Comparison of ENCODE assay signal across 24 mouse cellular contexts in genomic region chr3:121116067-121116466, GRCm38 (mm10). TPM values are rescaled to one million over a fixed set of nuclear protein-coding genes. Genes with fewer than 3 reads are reported as not detected.
DNase-seq lines count a peak whose midpoint lies in the region; ATAC-seq and TF ChIP-seq lines count a peak whose summit lies in the region.
"Had no signal": no experiment of that assay in that cellular context is flagged by ENCODE, and none has a peak within 500 bp of the region (broad histone marks: within the 10 kb centered on the region; RNA-seq: fewer than 3 reads in every experiment).

No protein-coding gene starts in this region.

- H3K36me3 ChIP-seq in forebrain, postnatal 0 days (ENCODE audit: insufficient read depth) = no peaks in the 10 kb centered on the region
- H3K36me3 ChIP-seq in forebrain, embryonic 10.5 days (replicated peaks) = no peaks in the 10 kb centered on the region
- H3K36me3 ChIP-seq in kidney, embryonic 15.5 days = no peaks in the 10 kb centered on the region
- no peaks in the 10 kb centered on the region for H3K36me3 ChIP-seq in kidney, embryonic 16.5 days (ENCODE audit: insufficient read depth, low read length)
- H3K36me3 ChIP-seq: G1E; heart, embryonic 12.5 days had no signal

- no peak overlapping the region for H3K4me2 ChIP-seq in forebrain, postnatal 0 days (ENCODE audit: low read depth)
- no peak overlapping the region for H3K4me2 ChIP-seq in kidney, embryonic 15.5 days
- no peak overlapping the region for H3K4me2 ChIP-seq in kidney, embryonic 16.5 days (replicated peaks; ENCODE audit: low read depth, low read length)
- H3K4me2 ChIP-seq: heart, embryonic 12.5 days had no signal

- peak; percentile 28 for DNase-seq in forebrain, postnatal 0 days
- no peak for DNase-seq in forebrain, embryonic 10.5 days (ENCODE audit: extremely low spot score, low spot score)
- DNase-seq in brain, embryonic 14.5 days (ENCODE audit: low read depth) = peak; percentile 44
- DNase-seq in retina, embryonic 14.5 days (ENCODE audit: low spot score) = peak; percentile 65
- no peak for DNase-seq in lung, postnatal 10 days
- DNase-seq: adrenal gland, adult 8-10 months; cerebellum, adult 8-10 months; cerebellum, postnatal 36 days; heart, adult 2 months; heart, postnatal 4 days; kidney, adult 18-20 months; kidney, postnatal 14 days; layer of hippocampus, adult 9-11 months; liver; lung, adult 2 months; lung, postnatal 14 days; right cerebral cortex, postnatal 14 days; thymus, postnatal 14 days had no signal

- H3K4me1 ChIP-seq in forebrain, postnatal 0 days (ENCODE audit: insufficient read depth) = no peaks in the 10 kb centered on the region
- no peaks in the 10 kb centered on the region for H3K4me1 ChIP-seq in forebrain, embryonic 10.5 days
- H3K4me1 ChIP-seq in kidney, embryonic 15.5 days = 0 out of 2 replicates have a peak, but pooled peaks cover 6% of the 10 kb centered on the region
- H3K4me1 ChIP-seq in kidney, embryonic 16.5 days (ENCODE audit: insufficient read depth, low read length) = no peaks in the 10 kb centered on the region
- H3K4me1 ChIP-seq: heart, embryonic 12.5 days had no signal

- 0 out of 2 replicates have a peak, but pooled peaks have one; percentile 5 for ATAC-seq in forebrain, postnatal 0 days
- 0 out of 2 replicates have a peak, but pooled peaks have one; percentile 49 for ATAC-seq in kidney, embryonic 15.5 days (replicated peaks; ENCODE audit: low FRiP score)
- no peak; the same call in 1 of the 2 replicates for ATAC-seq in kidney, embryonic 16.5 days (ENCODE audit: low FRiP score, low TSS enrichment)
- ATAC-seq: forebrain, embryonic 16.5 days had no signal

- no peaks in the 10 kb centered on the region for H3K9me3 ChIP-seq in forebrain, postnatal 0 days (ENCODE audit: low read length)
- H3K9me3 ChIP-seq in forebrain, embryonic 10.5 days = no peaks in the 10 kb centered on the region; the same call in 1 of the 2 replicates
- no peaks in the 10 kb centered on the region for H3K9me3 ChIP-seq in kidney, embryonic 15.5 days (replicated peaks)
- H3K9me3 ChIP-seq in kidney, embryonic 16.5 days (ENCODE audit: low read length) = no peaks in the 10 kb centered on the region
- H3K9me3 ChIP-seq: G1E had no signal

- no peak for TF ChIP-seq CTCF in forebrain, postnatal 0 days (IDR thresholded peaks at IDR 0.05; ENCODE audit: low read depth)
- no peak for TF ChIP-seq CTCF in brain, embryonic 14.5 days (IDR thresholded peaks at IDR 0.05; ENCODE audit: borderline replicate concordance, extremely low read depth, insufficient read depth, insufficient read length)

- no peak overlapping the region for H3K9ac ChIP-seq in forebrain, postnatal 0 days
- no peak overlapping the region for H3K9ac ChIP-seq in kidney, embryonic 15.5 days
- no peak overlapping the region for H3K9ac ChIP-seq in kidney, embryonic 16.5 days (replicated peaks; ENCODE audit: low read length)
- H3K9ac ChIP-seq: heart, embryonic 12.5 days; liver, embryonic 14.5 days had no signal

- no peak overlapping the region for H3K27ac ChIP-seq in forebrain, postnatal 0 days (ENCODE audit: low read depth, low read length)
- no peak overlapping the region for H3K27ac ChIP-seq in forebrain, embryonic 10.5 days
- no peak overlapping the region for H3K27ac ChIP-seq in kidney, embryonic 15.5 days
- no peak overlapping the region for H3K27ac ChIP-seq in kidney, embryonic 16.5 days (ENCODE audit: low read length)
- H3K27ac ChIP-seq: heart, adult 2 months; liver, embryonic 14.5 days had no signal

- 28% methylated on average over 5 of the region's 5 CpGs for WGBS in forebrain, postnatal 0 days
- 83% methylated on average over 5 of the region's 5 CpGs for WGBS in forebrain, embryonic 10.5 days
- WGBS in kidney, embryonic 15.5 days = 68% methylated on average over 5 of the region's 5 CpGs
- WGBS in kidney, embryonic 16.5 days = 56% methylated on average over 5 of the region's 5 CpGs

- no peak for TF ChIP-seq POLR2A in brain, embryonic 14.5 days (IDR thresholded peaks at IDR 0.05; ENCODE audit: borderline replicate concordance, extremely low read depth, insufficient read depth, insufficient read length, poor library complexity, severe bottlenecking)

- no peaks in the 10 kb centered on the region for H3K27me3 ChIP-seq in forebrain, postnatal 0 days (ENCODE audit: insufficient read depth, low read length)
- H3K27me3 ChIP-seq in forebrain, embryonic 10.5 days (ENCODE audit: poor library complexity, severe bottlenecking) = no peaks in the 10 kb centered on the region
- H3K27me3 ChIP-seq in kidney, embryonic 15.5 days = no peaks in the 10 kb centered on the region
- no peaks in the 10 kb centered on the region for H3K27me3 ChIP-seq in kidney, embryonic 16.5 days (ENCODE audit: insufficient read depth, low read length)
- H3K27me3 ChIP-seq: heart, embryonic 12.5 days had no signal

- no peak overlapping the region for H3K4me3 ChIP-seq in forebrain, postnatal 0 days (ENCODE audit: low read depth, low read length)
- H3K4me3 ChIP-seq in forebrain, embryonic 10.5 days = no peak overlapping the region
- H3K4me3 ChIP-seq in kidney, embryonic 15.5 days (replicated peaks) = no peak overlapping the region
- no peak overlapping the region for H3K4me3 ChIP-seq in kidney, embryonic 16.5 days (ENCODE audit: low read length)
- H3K4me3 ChIP-seq: heart, adult 2 months; heart, embryonic 12.5 days had no signal

RNA-seq across cellular contexts. Expression of gene Rwdd3, which starts 55.4 kb away (rescaled TPM):
- 15.8 and 16.4 TPM in 2 replicates for total RNA-seq in forebrain, postnatal 0 days (2014; rRNA removed)
- 19.6 and 19.9 TPM in 2 replicates for polyA plus RNA-seq in forebrain, postnatal 0 days (2015; fragmentation: Nextera tagmentation; extraction: Ambion mirVana)
- 4.9 and 5.7 TPM in 2 replicates for polyA plus RNA-seq in forebrain, embryonic 10.5 days (2016; fragmentation: Nextera tagmentation; extraction: Ambion mirVana)
- polyA plus RNA-seq in kidney, embryonic 15.5 days (2015; fragmentation: Nextera tagmentation; extraction: Ambion mirVana) = 4.6 and 5.9 TPM in 2 replicates
- polyA plus RNA-seq in kidney, embryonic 16.5 days (2015; fragmentation: Nextera tagmentation; extraction: Ambion mirVana) = 5.3 and 5.4 TPM in 2 replicates
- 7.2 and 8.6 TPM in 2 replicates for polyA plus RNA-seq in brain, embryonic 14.5 days (2012; rRNA removed)

Comparison
In these comparisons a context has a peak if more than half of its experiments do, and no peak if none do; other contexts are left out.
1. DNase-seq: peak in forebrain, postnatal 0 days (single experiment), brain, embryonic 14.5 days (single experiment) and retina, embryonic 14.5 days (single experiment); none in forebrain, embryonic 10.5 days (single experiment) and lung, postnatal 10 days (single experiment).